Mouse (Mus musculus) gonadal fat pad, adult 2 months (tissue): ENCODE measurements around the gene Zkscan17. TPM values are rescaled to one million over a fixed set of nuclear protein-coding genes. Genes with fewer than 3 reads are reported as not detected.
A peak's percentile ranks its signal among the peaks of the same experiment; 100 is the strongest.

Source experiments
- DNase-seq: peaks from one replicate; pipeline ENCODE4 v3.0.0-alpha.2; 2012; ENCODE audit warnings: low read depth
- polyA plus RNA-seq: library from polyadenylated mRNA; depleted of rRNA; stranded (reverse); fragments of >200 nt; gene quantifications from 2 replicates; pipeline ENCODE4 v1.2.3, GENCODE M21; 2012

Gene Zkscan17
- polyA plus RNA-seq, 1 experiment = 8.0 TPM

DNA sequence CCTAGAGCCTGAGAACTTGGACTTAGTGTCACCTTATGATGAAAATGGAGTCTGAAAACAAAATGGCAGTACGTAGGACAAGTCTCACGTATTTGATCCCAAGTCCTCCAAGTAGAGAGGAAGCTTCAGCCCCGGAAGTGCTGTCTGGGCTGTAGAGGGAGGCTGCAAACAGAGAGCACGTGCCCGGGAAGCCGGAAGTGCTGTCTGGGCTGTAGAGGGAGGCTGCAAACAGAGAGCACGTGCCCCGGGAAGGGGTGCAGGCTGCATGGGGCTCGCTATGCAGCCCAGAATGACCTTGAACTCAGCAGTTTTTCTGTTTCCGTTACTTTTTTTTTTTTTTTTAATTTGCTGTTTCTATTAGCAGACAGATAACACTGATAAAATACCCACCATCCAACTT is 8.3 kb downstream of the Zkscan17 start:
- no peak for DNase-seq

DNA sequence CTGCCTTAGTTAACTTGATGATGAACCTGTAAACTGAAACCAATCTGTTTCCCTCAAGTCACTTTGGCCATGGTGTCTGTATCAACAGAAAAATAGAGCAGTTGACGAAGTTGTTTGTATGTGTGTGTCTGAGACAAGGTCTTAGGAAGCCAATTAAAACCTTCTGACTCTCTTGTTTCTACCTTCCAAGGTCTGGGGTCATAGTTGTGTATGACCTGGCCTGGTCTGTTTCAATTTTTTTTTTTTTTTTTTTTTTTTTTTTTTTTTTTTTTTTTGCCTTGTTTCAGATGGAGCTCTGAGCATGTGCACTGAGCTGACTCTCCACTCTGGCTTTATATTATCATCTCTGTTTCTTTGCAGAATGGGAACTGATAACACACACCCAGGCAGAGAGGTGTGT is 9.1 kb downstream of the Zkscan17 start:
- no peak for DNase-seq

DNA sequence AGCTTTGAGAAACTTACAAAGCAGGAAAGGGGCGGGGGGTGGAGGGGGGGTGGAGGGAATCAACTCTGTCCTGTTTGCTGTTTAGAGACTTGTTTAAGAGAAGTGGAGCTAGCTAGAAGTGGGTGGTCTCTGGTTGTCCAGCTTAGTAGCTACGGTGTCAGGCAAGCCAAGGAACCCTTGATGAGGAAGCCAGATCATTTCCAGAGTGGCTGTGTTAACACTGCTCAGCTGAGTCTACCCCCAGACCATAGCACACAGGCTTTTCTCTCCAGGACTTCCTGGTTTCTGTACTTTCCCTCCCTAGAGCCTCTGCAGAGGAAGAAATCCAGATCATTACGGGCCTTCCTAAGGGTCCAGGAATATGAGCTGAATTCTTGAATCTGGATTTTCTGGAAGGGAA is 11.8 kb downstream of the Zkscan17 start:
- no peak for DNase-seq

DNA sequence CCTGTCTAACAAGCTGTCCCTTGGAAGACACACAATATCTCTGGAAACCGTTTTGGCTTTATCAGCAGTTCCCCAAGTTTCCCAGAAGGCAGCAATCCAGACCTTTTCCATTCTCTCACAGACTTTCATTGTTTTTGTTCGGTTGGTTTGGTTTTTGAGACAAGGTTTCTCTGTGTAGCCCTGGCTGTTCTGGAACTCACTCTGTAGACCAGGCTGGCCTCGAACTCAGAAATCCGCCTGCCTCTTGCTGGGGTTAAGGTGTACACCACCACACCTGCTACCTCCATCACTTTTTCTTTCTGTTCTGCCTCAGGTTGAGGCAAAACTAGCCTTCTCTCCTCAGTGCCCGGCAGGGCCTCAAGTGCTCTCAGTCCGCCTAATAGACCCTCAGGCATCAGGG is 12.2 kb downstream of the Zkscan17 start:
- DNase-seq = no peak

DNA sequence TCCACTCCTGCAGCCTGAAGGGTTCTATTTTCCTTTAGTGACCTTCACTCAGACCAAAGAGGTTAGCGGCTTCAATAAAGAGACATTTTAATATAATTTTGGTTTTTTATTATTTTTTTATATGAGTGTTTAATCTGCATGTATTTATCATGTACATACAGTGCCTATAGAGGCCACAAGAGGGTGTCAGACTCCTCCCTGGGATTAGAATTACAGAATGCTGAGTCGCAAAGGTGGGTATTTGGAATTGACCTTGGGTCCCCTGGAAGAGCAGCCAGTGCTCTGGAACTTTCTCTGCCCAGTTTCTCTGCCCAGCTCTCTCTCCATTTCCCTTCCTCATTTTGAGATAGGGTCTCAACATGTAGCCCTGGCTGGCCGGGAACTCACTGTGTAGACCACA is 13.0 kb downstream of the Zkscan17 start:
- no peak for DNase-seq

DNA sequence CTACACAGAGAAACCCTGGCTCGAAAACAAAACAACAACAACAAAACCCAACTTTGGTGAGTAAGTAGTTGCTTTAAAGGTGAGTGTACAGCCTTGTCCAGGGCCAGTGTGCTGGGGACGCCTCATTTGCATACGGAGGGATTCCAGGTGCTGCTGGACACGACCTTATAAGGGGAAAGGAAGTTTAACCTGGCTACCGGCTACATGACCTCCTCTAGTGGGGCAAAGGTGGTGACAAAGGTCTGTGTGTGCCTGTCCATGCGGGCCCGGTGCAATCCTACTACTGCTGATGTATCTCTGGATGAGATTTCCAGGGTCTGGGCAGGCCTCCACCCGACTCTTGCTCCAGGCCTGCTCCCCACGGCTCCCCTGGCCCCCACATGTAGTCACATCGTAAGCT is 13.8 kb downstream of the Zkscan17 start:
- DNase-seq = no peak

DNA sequence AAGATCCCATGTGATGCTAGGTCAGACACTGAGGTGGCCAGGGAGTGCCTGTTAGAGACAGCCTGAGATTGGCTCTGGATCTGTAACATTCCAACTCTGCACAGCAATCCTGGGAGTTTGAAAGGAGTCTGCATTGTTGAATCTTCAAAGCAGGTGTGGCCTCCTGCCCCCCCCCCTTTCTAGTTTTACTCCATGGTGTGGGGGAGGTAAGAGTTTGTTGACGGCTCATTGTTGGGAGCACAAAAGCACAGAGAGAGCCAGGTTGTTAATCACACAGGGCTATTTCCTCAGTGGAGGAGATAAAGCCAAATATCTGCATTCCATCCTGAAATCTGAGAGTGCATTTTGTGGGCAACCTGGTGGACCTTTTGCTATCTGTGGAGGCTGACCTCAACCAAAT is 15.0 kb downstream of the Zkscan17 start:
- no peak for DNase-seq

DNA sequence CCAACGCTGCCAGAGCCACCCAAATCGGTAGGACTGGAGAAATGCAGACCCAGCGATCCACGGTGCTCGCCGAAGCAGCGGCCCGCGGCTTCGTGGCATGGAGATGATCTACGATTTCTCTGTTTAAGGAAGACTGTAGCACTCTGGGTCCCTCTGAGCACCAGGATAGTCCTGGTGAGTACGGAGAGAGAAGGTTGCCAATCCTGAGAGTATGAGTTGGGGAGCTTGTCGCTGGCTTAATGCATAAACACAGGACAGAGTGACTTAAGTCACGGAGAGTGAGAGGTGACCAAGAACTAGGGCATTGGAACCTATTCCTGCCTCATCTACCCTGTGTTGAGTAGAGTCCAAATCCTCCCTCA is 19.9 kb downstream of the Zkscan17 start:
- no peak for DNase-seq

DNA sequence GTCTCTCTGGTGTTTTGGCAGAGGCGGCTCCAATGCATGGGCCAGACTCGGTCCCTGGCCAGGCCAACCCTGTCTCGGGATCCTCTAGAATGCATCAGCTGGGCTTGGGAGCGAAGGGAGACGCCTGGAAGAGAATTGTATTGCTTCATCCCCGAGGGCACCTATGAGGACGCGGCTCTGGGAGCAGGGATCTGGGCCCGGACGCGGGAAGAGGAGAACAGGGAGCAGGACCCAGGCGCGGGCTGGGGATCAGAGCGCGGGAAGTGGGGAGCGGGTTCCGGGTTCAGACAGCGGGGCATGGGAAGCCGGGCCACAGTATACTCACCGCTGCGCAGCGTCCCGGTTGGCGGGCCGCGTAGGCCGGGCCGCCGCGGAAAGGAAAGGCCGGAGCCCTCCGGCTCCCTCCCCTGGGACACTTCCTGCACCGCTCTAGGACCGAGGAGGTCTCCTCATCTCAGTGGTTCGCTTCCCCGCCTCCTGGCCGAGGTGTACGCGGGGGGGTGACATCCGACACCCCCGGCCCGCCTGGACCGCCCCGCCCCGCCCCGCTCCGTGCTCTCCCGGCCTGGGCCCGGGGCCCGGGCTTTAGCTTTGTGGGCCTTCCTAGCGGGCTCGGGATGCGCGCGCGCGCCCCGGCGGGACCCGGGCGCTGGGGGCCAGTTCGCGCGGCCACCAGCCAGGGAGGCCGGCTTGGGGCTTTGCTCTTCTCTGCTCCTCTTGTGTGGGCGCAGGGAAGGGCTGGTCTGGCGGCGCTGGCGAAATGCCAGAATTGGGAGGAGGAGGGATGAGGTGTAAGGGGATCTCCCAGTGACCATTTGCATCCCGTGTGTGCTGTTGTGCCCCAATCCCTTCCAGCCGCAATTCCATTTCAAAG is 20.5 kb downstream of the Zkscan17 start:
- DNase-seq = no peak

DNA sequence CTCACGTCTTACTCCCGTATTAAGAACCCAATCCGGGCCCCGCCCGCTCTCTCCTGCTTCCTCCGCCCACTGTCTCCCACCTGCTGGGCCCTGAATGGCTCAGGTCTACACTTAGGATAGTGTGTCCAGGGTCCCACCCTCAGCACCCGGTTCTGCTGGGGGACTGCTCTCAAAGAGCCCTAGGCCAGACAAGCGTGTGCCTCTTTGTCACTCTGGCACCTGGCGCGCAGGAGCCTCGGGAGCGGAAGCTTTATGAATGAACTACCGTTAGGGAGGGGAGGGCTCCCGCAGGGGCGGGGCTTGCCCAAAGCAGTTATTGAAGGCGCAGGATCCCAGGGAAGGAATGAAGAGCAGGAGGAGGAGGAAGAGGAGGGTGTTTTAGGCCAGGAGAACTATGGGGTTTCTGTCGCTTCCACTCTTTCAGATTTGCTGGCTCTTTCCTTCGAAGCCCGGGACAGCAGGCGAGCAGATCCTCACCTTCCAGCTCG is 21.2 kb downstream of the Zkscan17 start:
- no peak for DNase-seq

DNA sequence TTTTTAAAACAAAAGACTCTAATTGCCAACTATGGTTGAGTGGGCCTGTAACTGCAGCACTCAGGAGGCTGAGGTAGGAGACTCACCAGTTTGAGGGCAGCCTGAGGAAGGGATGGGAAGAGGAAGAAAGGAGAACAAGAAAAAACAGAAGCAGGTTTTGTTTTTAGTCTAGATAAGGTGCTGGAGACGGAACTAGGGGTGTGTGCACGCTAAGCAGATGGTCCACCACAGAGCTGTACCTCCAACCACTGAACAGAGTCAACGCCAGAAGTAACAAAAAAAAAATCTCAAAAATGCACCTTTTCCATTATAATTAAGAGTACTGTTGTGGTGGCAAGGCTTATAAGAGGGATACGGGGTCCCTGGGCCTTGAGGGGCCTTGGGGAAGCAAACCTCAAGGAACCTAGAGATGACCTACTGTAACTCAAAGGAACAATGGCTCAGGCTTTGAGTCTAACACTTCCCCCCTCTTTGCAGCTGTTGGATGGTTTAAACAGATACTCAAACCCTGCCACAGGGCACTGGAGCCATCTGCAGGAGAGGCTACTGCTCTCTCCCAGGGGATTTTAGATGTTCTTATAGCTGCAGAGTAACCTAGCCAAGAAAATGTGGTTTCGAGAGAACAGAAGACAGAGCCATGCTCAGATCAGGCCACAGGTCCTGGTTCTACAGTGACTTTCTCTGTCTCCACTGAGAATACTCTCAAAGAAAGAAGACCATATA is 24.4 kb downstream of the Zkscan17 start:
- DNase-seq = no peak

DNA sequence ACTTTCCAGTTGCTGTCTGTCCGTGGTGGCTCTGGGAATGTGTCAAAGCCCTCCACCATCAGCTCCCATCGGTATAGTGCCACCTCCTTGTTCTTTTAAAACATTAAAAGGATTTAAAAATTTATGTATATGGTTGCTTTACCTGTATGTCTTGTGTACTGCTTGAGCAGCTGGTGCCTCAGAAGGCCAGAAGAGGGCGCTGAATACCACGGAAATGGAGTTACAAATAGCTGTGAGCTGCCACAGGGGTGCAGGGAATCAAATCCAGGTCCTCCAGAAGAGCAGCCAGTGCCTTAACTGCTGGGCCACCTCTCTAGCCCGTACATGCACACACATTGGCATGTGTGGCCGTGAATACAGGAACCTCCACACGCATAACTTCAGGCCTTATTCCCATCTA is 28.8 kb downstream of the Zkscan17 start:
- DNase-seq = no peak

DNA sequence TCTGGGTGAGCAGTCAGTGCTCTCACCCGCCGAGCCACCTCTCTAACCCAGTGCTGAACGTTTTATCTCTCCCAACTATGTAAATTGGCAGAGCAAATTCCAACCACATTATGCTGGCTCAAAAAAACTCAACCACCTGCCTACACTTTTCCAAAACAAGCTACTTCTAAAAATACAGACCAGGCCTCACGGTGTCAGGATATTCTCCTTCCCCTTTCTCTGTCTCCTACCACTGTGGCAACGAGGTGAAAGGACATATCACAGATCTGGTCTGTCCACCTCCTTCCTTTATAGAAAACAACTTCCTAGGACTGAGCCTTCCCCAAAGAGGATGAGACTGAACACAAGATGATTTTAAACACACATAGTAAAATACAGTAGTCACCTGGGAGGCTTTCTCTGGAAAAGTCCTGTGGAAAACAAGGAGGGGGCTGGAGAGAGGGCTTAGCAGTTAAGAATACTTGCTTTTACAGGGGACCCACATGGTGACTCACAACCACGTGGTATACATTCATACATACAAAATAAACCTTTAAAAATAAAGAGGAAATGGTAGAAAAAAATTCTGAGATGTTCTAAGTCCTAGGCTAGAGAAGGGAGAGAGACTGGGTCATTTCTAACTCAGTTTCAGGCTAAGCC is 29.8 kb downstream of the Zkscan17 start:
- DNase-seq = no peak

DNA sequence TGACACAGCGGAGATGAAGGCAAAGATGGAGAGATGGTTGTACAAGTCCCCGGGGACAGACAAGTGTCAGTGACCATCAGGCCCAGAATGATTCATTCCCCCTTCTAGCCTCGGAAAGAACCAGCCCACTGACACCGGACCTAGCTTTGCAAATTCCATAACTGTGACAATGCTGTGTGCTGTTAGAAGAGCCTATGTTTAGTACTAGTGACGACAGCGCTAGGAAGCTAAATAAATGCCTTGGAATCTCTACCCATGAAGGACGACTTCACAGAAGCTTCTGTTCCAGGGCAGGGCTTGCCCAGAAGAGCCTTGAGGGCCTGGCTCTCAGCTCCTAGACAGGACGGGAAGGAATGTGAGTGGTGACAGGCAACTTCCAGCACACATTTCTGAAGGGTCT is 40.3 kb downstream of the Zkscan17 start:
- no peak for DNase-seq

DNA sequence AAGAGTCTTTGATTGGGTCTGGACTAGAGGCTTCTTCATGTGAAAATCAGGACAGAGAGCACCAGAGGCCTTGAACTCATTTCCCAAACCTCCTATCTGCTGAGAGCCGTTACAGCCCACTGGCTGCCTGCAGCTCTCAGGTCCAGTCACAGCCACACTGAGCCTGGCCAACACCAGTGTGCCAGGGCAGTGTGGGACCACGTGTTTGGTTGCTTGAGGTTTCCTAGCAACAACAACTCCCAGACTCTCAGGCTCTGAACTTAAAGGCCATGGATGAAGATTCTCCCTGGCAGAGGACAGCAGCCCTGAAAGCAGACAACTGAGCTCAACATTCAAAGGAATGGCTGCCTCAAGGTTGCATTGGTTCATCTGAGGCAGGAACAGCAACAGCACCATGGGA is 40.9 kb downstream of the Zkscan17 start:
- DNase-seq = no peak

DNA sequence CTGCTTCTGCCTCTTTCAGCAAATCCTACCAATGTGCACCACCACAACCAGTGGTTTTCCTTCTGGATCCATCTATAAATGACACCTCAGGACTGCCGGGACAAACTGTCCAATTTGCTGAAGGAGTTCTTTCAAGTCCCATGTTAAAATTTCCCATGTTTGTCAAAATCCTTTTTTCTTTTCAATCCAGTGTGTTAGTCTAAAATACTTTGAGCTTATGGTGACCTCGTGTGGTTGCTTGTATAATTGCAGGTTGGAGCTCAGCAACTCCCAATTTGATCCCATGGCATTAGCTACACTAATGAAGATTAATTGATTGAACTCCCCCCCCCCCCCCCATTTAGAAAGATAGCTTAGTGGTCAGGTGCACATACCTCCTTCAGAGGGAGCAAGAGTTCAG is 43.3 kb downstream of the Zkscan17 start:
- DNase-seq = no peak

DNA sequence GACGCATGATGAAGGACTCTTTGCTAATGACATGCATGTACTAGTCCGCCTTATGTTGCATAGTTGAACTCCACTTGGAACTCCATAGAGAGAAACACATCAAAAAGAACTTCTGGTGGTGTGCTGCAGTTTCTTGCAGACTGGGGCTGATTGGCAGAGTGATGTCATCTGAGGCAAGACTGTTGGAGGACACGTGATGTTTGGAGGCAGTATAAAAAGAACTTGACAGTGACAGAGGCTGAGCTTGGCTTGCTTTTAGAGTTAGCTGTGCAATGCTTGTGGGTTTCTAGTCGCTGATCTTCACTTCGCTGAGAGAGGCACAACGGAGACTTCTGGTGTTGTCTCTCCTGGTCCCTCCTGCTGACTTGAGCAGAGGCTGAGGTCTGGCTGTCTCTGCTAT is 49.3 kb downstream of the Zkscan17 start:
- DNase-seq = no peak

DNA sequence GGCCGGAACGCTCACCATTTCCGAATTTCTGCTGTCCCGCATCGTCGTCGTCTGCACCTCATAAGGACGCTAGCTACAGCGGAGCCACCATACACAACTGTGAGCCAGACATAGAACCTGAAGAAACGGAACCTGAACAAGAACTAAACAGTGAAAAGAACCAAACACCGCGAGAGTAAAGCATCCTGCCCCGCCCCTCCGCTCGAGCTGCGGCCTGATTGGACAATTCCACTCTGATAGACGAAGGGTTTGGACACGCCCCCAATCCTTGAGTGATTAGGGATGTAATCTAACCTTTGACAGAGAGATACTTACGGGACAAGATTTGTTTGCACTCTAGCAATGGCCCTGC is 54.2 kb downstream of the Zkscan17 start, which contains the start of gene Zfp867:
TSS of gene Zfp867 (minus strand) at position 149 of the 352 bp plus-strand sequence.
- no peak for DNase-seq

DNA sequence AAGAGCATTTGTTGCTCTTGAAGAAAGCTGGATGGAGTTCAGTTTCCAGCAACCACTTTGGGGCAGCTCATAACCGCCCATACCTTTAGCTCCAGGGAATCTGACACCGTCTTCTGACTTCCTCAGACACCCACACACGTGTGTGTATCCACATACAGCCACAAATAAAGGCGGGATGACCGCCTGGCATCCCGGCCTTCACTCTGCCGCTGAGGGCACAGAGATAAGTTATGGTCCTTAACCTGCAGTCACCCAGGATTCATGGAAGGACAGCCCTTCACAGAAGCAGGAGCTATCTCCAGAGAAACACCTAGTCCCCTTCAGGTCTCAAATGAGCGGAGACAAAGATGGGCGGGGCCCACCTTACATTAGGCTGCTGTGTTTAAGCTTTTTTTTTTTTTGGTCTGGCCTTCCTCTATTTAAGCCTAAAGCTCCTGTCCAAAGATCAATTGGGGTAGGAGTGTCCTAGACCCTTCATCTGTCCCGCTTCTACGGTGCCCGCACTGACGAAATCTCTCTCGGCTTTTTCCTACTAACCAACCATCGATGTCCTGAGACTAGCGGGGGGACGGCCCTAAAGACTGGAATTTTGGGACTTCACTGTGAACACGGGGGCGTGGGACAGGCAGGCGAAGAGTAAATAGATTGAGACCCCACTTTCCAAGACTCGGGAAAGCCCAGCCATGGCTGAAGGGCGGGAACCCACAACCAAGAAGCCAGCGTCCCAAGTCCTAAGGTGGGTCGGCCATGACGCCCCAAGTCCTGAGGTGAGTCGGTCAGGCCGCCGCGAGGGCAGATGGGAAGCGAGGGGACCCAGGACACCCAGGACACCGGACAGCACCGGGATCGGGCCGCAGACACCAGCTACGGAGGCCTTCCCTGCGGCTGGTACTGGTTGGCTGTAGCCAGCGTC is 54.9 kb downstream of the Zkscan17 start:
- DNase-seq = no peak

DNA sequence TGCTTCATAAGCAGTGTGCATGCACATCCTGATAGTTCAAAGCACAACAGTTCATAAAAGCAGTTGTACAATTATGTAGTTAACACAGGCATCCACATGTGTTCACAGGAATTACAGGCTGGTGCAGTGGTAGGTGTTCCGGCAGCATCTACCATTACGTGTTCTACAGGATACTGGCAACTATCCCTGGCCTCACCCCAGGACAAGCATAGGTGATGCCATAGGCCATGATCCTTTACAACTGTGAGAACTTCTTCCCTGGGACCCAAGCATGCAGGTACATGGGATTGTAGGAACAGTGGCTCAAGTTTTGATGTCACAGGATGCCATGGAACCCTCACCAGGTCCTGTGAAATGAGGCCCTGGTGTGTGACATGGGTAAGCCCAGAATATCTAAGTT is 66.1 kb downstream of the Zkscan17 start:
- DNase-seq = no peak

DNA sequence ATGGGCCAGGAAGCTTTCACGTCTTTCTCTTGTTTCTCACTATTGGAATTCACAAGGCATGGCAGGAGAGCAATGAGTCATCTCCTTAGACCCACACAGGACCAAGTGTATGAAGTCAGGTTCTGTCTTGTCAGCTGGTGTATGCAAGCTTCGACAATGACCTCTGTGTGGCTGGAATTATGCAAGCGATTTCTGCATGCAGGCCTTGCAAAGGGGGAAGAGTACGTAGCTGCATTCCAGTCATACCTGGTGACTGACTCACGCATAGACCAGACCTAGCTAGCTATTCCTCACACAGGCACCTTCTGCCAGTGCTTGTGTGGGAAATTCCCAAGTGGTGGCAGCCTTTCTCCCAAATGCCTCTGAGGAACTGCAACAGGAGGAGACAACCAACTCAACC is 67.6 kb downstream of the Zkscan17 start:
- DNase-seq = peak; percentile 95

DNA sequence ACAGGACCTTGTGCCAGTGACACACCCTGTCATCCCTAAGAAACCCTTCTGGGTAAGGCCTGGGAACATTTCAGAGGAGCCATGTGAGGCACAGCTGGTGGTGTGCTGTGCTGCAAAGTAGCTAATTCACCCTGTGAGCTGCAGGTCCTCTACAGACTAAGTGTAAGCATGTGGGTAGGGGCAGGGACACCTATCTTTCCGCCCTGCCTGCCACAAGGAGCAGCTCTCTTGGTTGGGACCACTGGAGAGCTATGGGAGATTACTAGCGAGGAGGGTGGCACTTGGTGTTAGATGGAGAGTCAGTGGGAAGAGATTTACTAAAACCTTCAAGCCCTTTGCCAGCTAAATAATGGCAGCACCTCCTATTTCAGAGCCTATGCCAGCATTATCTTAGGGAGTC is 69.7 kb downstream of the Zkscan17 start:
- no peak for DNase-seq
